Mouse (Mus musculus) spleen, adult 2 months (tissue): ENCODE measurements around the gene Prg3. TPM values are rescaled to one million over a fixed set of nuclear protein-coding genes. Genes with fewer than 3 reads are reported as not detected.
A peak's percentile ranks its signal among the peaks of the same experiment; 100 is the strongest.

ENCODE experiments used
- DNase-seq, 2 experiments: peaks; one replicate each; pipeline versions ENCODE4 v3.0.0 to v3.0.0-alpha.2; 2012 to 2021; ENCODE audit warnings: low spot score in 2 of 2, low read depth in 1 of 2
- H3K27ac ChIP-seq: fragments of 200-500 bp; 2 replicates; pipeline ENCODE4 v1.5.1; 2012; ENCODE audit warnings: low read length, inconsistent platforms; ENCODE audit not compliant: insufficient read depth
- H3K27me3 ChIP-seq: fragments of 200-500 bp; 2 replicates; pipeline ENCODE4 v1.6.1; 2012; ENCODE audit warnings: mild to moderate bottlenecking, moderate library complexity, low read length, inconsistent platforms; ENCODE audit not compliant: control insufficient read depth, insufficient read depth
- H3K36me3 ChIP-seq: fragments of 200-500 bp; 2 replicates; pipeline ENCODE4 v1.6.1; 2012; ENCODE audit warnings: mild to moderate bottlenecking, low read length, inconsistent platforms; ENCODE audit not compliant: control insufficient read depth, insufficient read depth
- H3K4me1 ChIP-seq: fragments of 200-500 bp; 2 replicates; pipeline ENCODE4 v1.6.1; 2011; ENCODE audit warnings: inconsistent platforms; ENCODE audit not compliant: control insufficient read depth, insufficient read depth, insufficient read length
- H3K4me3 ChIP-seq: fragments of 200-500 bp; 2 replicates; pipeline ENCODE4 v1.5.1; 2011; ENCODE audit warnings: mild to moderate bottlenecking, inconsistent platforms; ENCODE audit not compliant: insufficient read depth, insufficient read length; ENCODE audit errors: extremely low read depth
- CTCF ChIP-seq: fragments of 200-500 bp; IDR thresholded peaks from 2 replicates; pipeline ENCODE4 v1.5.1; 2011; ENCODE audit warnings: mild to moderate bottlenecking, inconsistent platforms; ENCODE audit not compliant: insufficient read depth, insufficient read length, insufficient replicate concordance; ENCODE audit errors: extremely low read depth
- POLR2A ChIP-seq: fragments of 200-500 bp; IDR thresholded peaks from 2 replicates; pipeline ENCODE4 v1.6.1; 2011; ENCODE audit warnings: low read depth, low read length, inconsistent platforms
- WGBS: fragments of 180-500 bp; shearing (Covaris S2); methylation state at CpG from one replicate; pipeline ENCODE4 v1.1.7; 2018; 5-methylcytosine and 5-hydroxymethylcytosine counted together
- polyA plus RNA-seq: library from polyadenylated mRNA; depleted of rRNA; stranded (reverse); fragments of >200 nt; gene quantifications from 2 replicates; pipeline ENCODE4 v1.2.3, GENCODE M21; 2012; rRNA removed

The Prg3 gene
- polyA plus RNA-seq, 1 experiment, result 3.7 TPM

- 18% methylated on average over 11 of the region's 11 CpGs for WGBS
- Histone ChIP-seq H3K4me1 (peaks cover 6% of the 10 kb centered on the region; the same call in 1 of the 2 replicates), H3K27me3 (no peaks in the 10 kb centered on the region), H3K36me3 (peaks cover 18% of the 10 kb centered on the region), H3K27ac (no peak overlapping the region), H3K4me3 (peak overlapping the region; percentile 92)
- no peak for DNase-seq
- TF ChIP-seq CTCF, result no peak
- TF ChIP-seq POLR2A, result no peak
Measured at GRCm38 (mm10) chr2:85036507-85037046, 48.6 kb downstream of the Prg3 start.

- TF ChIP-seq POLR2A (peak; percentile 43), CTCF (no peak)
- Histone ChIP-seq H3K27ac (peak within 1 kb of the TSS; percentile 60), H3K4me1 (peaks cover 6% of the 10 kb centered on the region; the same call in 1 of the 2 replicates), H3K36me3 (peaks cover 24% of the 10 kb centered on the region), H3K4me3 (peak within 1 kb of the TSS; percentile 92), H3K27me3 (no peaks in the 10 kb centered on the region)
- WGBS, result under 1% methylated on average over 64 of the region's 66 CpGs
- peak; percentile 83 to 90 for DNase-seq
Measured at GRCm38 (mm10) chr2:85037047-85038026, 49.3 kb downstream of the Prg3 start, which contains the start of the genes Ssrp1 and P2rx3. Gene Ssrp1, plus strand, starts transcription at chr2:85037234. Gene P2rx3, minus strand, starts transcription at chr2:85037462.

GRCm38 (mm10) chr2:85038336-85038735 lies 50.3 kb downstream of the Prg3 start:
- no peak for DNase-seq
- H3K27me3 ChIP-seq, result no peaks in the 10 kb centered on the region
- TF ChIP-seq CTCF, result no peak
- no peak for TF ChIP-seq POLR2A
- 85% methylated on average over 13 of the region's 13 CpGs for WGBS
- peaks cover 6% of the 10 kb centered on the region; the same call in 1 of the 2 replicates for H3K4me1 ChIP-seq
- H3K27ac ChIP-seq, result no peak overlapping the region
- H3K36me3 ChIP-seq, result peaks cover 31% of the 10 kb centered on the region
- peak overlapping the region; percentile 9; the same call in 1 of the 2 replicates for H3K4me3 ChIP-seq

Other genes starting within 250 kb of the Prg3 start
- 0.28 and 0.32 TPM in 2 replicates for gene Gm19426, start 244.6 kb upstream of the Prg3 start, polyA plus RNA-seq
- gene Serping1, start 212.8 kb upstream of the Prg3 start, polyA plus RNA-seq, result 135 and 186 TPM in 2 replicates
- 125 and 250 TPM in 2 replicates for gene Ube2l6, start 189.4 kb upstream of the Prg3 start, polyA plus RNA-seq
- gene Smtnl1, start 165.6 kb upstream of the Prg3 start, polyA plus RNA-seq, result 0.04 TPM in 1 of 2 replicates, not detected in the other
- gene Timm10, start 161.2 kb upstream of the Prg3 start, polyA plus RNA-seq, result 19.0 and 24.4 TPM in 2 replicates
- 59.6 and 70.0 TPM in 2 replicates for gene Slc43a1, start 149.4 kb upstream of the Prg3 start, polyA plus RNA-seq
- 3.0 and 7.3 TPM in 2 replicates for gene Rtn4rl2, start 101.5 kb upstream of the Prg3 start, polyA plus RNA-seq
- 45.3 and 51.1 TPM in 2 replicates for gene Slc43a3, start 51.6 kb upstream of the Prg3 start, polyA plus RNA-seq
- gene Prg2, start 7.8 kb upstream of the Prg3 start, polyA plus RNA-seq, result 14.5 and 42.2 TPM in 2 replicates
- 105 and 129 TPM in 2 replicates for gene Ssrp1, start 49.0 kb downstream of the Prg3 start, polyA plus RNA-seq
- 0.20 and 0.28 TPM in 2 replicates for gene P2rx3, start 49.2 kb downstream of the Prg3 start, polyA plus RNA-seq
- gene Tnks1bp1, start 59.8 kb downstream of the Prg3 start, polyA plus RNA-seq, result 20.3 and 25.0 TPM in 2 replicates
- gene Aplnr, start 148.0 kb downstream of the Prg3 start, polyA plus RNA-seq, result 2.5 and 2.9 TPM in 2 replicates
- gene Lrrc55, start 209.0 kb downstream of the Prg3 start, polyA plus RNA-seq, result 0.19 and 0.38 TPM in 2 replicates